Mouse (Mus musculus): ENCODE results near the gene Pla2g2f.

Pla2g2f gene

DNA sequence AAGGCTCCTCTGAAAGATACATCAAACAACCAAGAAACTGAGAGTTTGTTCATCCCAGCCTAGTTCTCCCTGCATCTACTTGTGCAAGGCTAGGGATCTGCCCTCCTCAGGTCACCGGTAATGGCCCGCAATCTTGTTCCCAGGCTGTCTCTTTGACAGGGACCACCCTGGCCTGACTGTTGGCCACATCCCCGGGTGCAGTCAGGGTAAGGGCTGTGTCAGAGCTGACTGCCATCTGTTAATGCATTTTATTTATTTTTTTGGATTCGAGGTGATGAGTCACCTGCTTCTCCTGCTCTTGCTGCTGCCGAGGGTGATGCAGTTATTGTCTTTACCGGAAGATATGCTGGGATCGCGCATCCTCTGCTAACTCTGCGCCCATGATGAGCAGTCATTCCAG is 40.7 kb downstream of the Pla2g2f start:
- DNase-seq (ENCODE audit: low spot score in 2 of 2) = no peak

DNA sequence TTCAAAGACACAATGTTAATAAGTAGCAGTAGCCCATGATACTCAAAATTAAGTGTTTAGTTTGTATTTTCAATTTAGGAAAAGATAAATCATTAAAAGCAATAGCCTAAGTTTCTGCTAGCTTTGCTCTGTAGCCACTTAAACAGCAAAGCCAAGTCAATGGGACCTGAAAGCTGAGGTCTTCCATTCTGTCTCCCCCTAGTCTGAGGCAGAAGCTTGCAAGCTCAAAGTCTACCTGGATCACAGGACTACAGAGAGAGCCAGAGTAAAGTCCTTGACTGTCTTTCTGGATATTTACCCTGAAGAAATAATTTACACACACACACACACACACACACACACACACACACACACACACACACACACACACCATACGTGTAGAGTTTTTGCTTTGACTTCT is 43.2 kb downstream of the Pla2g2f start:
- no peak for DNase-seq (ENCODE audit: low spot score in 2 of 2)

DNA sequence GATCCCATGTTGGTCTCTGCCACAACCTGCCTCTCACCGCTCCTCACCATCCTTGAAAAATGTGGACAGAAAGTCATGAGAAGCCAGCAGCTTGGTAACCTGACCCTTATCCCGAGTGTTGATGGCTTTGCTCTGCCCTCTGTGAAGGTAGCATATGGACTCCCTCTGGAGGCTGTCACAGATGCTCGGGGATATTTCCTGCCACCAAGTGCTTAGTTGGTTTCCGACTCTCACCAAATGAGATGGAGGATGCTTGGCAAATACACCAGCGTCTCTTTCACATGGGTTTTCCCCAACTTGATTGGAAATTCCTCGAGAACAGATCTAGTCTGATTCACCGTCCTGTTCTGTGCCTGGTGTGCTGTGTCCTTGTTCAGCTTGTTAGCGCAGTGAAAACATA is 44.8 kb downstream of the Pla2g2f start:
- no peak for DNase-seq (ENCODE audit: low spot score in 2 of 2)

DNA sequence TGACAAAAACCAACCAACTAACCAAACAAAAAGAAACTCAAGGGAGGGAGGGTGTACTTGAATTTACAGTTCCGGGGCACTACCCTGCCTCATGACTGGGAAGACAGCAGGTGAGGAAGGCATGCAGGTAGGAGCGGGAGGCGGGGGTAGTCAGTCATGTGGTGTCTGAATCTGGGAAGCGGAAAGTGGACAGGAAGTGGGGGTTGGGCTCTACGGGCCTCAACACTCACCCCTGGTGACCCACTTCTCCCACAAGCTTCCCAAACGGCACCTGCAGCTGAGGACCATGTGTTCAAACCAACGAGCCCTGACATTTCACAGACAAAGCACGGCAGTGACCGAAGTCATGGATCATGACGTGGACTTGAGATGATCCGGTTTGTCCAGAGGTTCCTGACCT is 45.3 kb downstream of the Pla2g2f start:
- DNase-seq (ENCODE audit: low spot score in 2 of 2) = no peak

DNA sequence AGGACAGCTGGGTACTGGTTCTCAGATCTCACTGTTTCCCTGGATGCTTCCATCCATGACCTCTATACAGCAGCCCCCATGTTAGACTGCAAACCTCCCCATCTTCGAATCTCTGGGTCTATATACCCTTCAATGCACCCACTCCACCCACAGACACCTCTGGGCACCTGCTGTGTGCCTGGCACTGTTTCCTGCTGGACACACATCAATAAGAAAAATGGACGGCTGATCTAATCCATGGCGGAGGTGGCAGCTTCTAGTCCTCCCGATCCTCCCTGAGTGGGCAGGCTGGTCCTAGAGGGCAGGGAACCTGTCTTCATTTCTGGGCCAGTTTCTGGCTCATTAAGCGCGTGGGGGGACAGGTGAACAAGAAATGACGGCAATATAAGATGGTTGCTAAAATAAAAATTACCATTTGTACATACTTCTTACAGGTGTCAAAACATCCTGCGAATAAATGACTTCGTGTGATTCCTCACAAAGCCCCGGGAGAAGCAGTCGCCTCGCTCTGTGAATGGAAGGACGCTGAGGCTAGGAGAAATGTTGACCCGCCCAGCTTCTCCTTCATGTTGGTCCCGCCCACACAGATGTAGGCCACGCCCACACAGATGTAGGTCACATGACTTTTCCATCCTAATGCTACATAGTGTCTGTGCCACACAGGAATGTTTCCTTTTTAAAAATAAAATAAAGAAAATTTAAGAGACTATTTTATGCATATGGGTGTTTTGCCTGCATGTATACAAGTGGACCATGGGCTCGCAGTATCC is 46.2 kb downstream of the Pla2g2f start:
- DNase-seq (ENCODE audit: low spot score in 2 of 2) = no peak

DNA sequence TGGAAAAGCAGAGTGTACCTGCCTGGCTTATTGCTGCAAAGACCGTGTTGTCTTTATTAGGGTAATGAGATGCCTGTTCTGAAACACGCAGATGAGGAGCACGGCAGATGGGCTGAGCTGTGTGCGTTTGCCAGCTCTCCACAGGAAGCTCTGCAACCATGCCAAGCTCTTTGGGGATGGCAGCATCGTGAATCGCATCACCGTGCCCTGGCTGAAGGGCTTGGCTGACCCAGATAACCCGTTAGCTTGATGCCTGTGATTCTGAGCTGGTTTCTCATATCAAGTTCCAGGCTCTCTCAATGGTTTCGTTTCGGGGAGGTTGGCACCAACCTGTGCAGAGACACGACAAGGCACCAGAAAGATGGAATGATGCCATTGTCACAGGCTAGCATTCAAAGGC is 46.8 kb downstream of the Pla2g2f start:
- DNase-seq (ENCODE audit: low spot score in 2 of 2) = no peak

DNA sequence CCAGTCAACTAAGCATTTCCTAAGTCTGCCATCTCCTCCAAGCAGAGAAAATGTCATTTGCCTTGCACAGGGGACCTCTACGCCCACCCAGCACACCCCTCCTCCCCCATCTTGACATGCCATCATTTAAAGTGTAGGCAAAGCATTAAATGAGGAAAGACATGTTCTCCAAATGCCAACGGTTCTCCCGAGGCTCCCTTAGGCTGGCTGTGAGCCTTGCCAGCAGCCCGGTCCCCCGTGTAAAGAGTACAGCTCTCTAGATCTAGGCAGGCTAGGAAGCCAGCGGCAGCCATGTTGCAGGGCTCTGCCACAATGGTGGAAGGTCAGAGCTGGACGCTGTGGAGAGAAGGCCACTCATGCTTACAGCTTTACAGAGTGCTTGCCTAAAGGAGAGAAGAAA is 47.5 kb downstream of the Pla2g2f start:
- DNase-seq (ENCODE audit: low spot score in 2 of 2) = no peak

DNA sequence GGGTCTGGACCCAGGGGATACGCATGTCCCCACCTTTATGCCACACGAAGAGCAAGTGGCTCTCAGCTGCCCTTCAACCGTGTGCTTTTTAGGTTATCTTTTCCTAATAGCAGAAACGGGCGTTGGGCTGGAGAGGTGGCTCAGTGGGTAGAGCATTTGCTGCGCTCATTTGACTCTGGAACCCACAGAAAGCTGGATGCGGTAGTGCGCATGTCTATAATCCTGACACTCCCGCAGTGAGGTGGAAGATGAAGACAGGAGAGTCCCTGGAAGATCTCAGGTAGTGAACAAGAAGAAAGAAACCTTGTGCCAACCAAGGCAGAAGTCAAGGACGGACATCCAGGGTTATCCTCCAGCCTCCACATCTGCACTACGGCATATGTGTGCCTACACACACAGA is 48.2 kb downstream of the Pla2g2f start:
- DNase-seq (ENCODE audit: low spot score in 2 of 2) = no peak

DNA sequence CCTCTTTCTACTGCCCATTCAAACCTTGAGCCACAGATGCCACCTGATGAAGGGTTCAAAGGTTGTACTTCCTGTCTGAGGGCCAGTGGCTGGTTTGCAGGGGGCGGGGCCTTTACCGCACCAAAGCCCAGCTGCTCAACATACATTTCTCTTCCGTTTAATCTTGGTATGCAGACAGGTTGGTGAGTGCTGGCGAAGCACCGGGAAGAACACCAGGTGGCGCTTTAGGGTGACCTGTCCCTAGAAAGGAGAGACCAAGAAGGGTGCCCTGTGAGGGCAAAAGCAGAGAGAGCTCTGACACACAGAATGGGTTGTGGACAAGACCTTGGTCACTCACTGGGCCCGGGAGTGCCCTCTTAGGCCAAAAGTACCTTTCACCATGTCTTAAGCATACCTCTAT is 48.8 kb downstream of the Pla2g2f start:
- DNase-seq (ENCODE audit: low spot score in 2 of 2) = no peak

DNA sequence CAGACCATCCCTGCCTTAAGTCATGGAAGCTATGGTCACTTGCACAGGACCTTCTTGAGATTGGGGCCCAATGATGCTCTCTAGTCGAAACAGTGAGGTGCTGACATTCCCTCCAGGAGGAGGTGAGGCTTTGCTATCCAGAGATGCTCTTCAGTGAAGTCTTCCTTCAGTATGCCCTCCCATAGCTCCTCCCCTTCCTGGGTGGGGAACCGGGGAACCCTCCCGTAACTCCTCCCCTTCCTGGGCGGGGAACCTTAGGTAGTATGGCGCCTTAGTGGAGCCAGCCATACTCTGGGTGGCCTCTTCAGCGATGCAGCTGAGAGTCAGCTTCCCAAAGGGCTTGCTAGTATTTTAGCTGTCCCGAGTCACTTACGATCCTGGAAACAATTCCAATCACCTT is 50.8 kb downstream of the Pla2g2f start:
- no peak for DNase-seq (ENCODE audit: low spot score in 2 of 2)

DNA sequence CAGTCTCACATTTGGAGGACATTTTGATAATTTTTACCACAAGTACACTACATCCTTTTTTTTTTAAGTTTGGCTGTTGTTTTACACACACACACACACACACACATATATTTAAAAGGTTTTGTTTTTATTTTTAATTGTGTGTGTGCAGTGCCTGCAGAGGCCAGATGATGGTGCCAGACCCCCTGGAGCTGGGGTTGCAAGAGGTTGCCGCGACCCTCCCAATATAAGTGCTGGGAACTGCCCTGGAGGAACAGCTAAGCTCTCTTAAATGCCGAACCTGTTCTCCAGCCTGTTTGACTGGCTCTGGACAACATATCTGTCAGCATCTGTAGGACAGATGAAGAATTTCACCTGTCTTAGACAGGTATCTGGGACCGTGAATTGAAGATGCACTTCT is 53.3 kb downstream of the Pla2g2f start:
- no peak for DNase-seq (ENCODE audit: low spot score in 2 of 2)

DNA sequence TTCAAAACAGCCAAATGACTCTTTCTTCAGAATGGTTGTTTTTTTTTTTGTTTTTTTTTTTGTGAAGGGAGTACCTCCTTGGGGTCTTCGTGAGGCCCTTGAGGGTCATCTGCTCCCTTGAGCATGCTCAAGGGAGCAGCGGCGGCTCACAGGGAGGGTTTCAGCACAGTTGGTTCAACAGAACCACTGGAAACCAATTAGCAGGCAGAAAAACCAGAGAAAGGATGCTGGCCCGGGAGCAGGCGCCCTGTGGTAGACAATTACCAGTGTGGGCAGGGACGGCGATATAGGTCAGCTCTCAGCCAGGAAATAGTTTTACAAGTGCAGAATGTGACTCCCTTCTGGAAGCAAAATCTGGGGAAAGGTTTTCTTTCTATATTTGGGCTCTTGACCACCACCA is 53.8 kb downstream of the Pla2g2f start:
- no peak for DNase-seq (ENCODE audit: low spot score in 2 of 2)

DNA sequence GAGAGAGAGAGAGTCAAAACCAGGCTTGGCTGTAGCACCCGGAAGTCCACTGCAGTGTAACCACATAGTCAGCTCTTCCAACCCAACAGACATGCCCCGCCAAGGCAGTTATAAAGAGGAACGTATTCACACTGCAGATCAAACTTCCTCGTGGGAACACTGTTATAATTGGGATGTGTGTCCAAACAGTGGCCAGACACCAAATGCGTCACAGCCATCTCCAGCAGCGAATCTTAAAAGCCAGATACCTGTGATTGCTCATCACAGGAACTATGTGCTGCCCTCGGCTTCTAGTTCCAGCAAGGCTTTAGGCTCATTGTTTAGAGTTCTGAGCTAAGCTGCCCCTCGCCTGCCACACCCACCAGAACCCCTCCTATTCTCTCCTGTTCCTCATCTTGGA is 54.9 kb downstream of the Pla2g2f start:
- DNase-seq (ENCODE audit: low spot score in 2 of 2) = no peak

DNA sequence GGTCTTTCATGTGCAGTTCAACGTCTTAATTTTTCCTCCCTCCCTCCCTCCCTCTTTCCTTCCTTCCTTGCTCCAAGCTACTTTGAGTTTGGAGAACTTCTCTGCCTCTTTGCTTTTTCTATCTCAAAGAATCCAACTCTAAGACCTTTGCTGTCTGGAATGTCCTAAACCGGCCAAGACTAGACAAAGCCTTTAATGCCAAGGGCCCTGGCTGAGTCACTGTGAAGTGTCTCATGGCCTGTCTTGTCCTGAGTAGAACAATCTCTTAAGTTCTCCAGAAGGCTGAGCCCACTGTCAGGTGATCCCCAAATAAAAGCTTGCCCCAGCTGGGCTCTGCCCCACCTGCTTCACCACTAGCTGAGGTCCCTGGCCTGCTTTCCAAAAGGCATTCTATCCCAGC is 55.4 kb downstream of the Pla2g2f start:
- DNase-seq (ENCODE audit: low spot score in 2 of 2) = no peak

DNA sequence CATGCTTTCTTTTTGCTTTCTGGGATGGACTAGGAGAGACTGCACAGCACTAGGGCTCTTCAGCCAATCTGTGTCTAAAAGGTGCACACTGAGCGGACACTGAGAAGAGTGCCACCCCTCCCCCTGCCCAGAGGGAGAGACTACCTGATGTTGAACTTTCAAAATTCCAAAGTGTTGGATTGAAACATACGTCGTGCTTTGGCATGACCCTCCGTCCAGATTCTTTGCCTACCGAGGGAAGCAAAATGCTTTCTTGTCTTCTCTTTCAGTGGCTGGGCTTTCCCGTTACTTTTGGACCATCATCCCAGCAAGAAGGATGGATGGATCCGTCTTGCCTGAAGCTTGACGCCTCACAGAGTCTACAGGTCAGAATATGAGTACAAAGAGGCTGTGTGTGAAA is 56.3 kb downstream of the Pla2g2f start:
- no peak for DNase-seq (ENCODE audit: low spot score in 2 of 2)
